Mouse (Mus musculus) forebrain, postnatal 0 days (tissue): Measurements from ENCODE around the gene Hspb1. TPM values are rescaled to one million over a fixed set of nuclear protein-coding genes. Genes with fewer than 3 reads are reported as not detected.
A peak's percentile ranks its signal among the peaks of the same experiment; 100 is the strongest.

Experiments used
- ATAC-seq: fragments of 200-750 bp; cut with Nextera tagmentation; 2 replicates; pipeline ENCODE4 v1.8.0; 2017; ENCODE audit warnings: mild to moderate bottlenecking, moderate library complexity
- DNase-seq: peaks from one replicate; pipeline ENCODE4 v3.0.0-alpha.2; 2015
- H3K27ac ChIP-seq: fragments of 300-500 bp; sonication (generic); 2 replicates; pipeline ENCODE4 v1.5.1; 2014; ENCODE audit warnings: low read depth, mild to moderate bottlenecking, antibody characterized with exemption, low read length, moderate library complexity, mixed read lengths
- H3K27me3 ChIP-seq: fragments of 300-500 bp; sonication (generic); 2 replicates; pipeline ENCODE4 v1.6.1; 2014; ENCODE audit warnings: mild to moderate bottlenecking, low read length, mixed read lengths; ENCODE audit not compliant: insufficient read depth
- H3K36me3 ChIP-seq: fragments of 300-500 bp; sonication (generic); 2 replicates; pipeline ENCODE4 v1.6.1; 2014; ENCODE audit warnings: mild to moderate bottlenecking, moderate library complexity; ENCODE audit not compliant: insufficient read depth
- H3K4me1 ChIP-seq: fragments of 300-500 bp; sonication (generic); 2 replicates; pipeline ENCODE4 v1.6.1; 2014; ENCODE audit warnings: antibody characterized with exemption; ENCODE audit not compliant: insufficient read depth
- H3K4me2 ChIP-seq: fragments of 300-500 bp; sonication (generic); 2 replicates; pipeline ENCODE4 v1.6.1; 2014; ENCODE audit warnings: low read depth, mild to moderate bottlenecking, moderate library complexity
- H3K4me3 ChIP-seq: fragments of 300-500 bp; sonication (generic); 2 replicates; pipeline ENCODE4 v1.5.1; 2014; ENCODE audit warnings: low read depth, low read length, mixed read lengths
- H3K9ac ChIP-seq: fragments of 300-500 bp; sonication (generic); 2 replicates; pipeline ENCODE4 v1.6.1; 2014; ENCODE audit warnings: mild to moderate bottlenecking
- H3K9me3 ChIP-seq: fragments of 300-500 bp; sonication (generic); 2 replicates; pipeline ENCODE4 v1.6.1; 2016; ENCODE audit warnings: low read length
- CTCF ChIP-seq: sonication (generic); IDR thresholded peaks from 2 replicates; pipeline ENCODE4 v1.5.1; 2016; ENCODE audit warnings: antibody characterized with exemption, control low read depth, low read depth
- WGBS: fragments of 180-500 bp; shearing (Covaris S2); extraction: QIAGEN DNeasy Blood & Tissue Kit; methylation state at CpG from one replicate; pipeline ENCODE4 v1.1.7; 2014; 5-methylcytosine and 5-hydroxymethylcytosine counted together
- polyA plus RNA-seq: library from polyadenylated mRNA; unstranded; fragments of >200 nt; fragmentation: Nextera tagmentation; extraction: Ambion mirVana; gene quantifications from 2 replicates; pipeline ENCODE4 v1.2.1, GENCODE M21; 2015
- total RNA-seq: library from RNA; depleted of rRNA; stranded (reverse); fragments of >200 nt; gene quantifications from 2 replicates; pipeline ENCODE4 v1.2.3, GENCODE M21; 2014

Gene Hspb1
- total and polyA plus RNA-seq, 2 experiments from 2014 or later, result 11.2 to 11.5 TPM

GRCm38 (mm10) chr5:135898995-135899394, 11.3 kb downstream of the Hspb1 start:
- DNase-seq (no peak), ATAC-seq (no peak)
- no peaks in the 10 kb centered on the region for H3K36me3 ChIP-seq
- TF ChIP-seq CTCF, result no peak
- H3K4me1 ChIP-seq, result 0 out of 2 replicates have a peak, but pooled peaks cover 11% of the 10 kb centered on the region
- no peaks in the 10 kb centered on the region for H3K9me3 ChIP-seq
- no peak overlapping the region for H3K27ac ChIP-seq
- no peaks in the 10 kb centered on the region for H3K27me3 ChIP-seq
- no peak overlapping the region for H3K4me2 ChIP-seq
- H3K9ac ChIP-seq, result no peak overlapping the region
- no peak overlapping the region for H3K4me3 ChIP-seq
- WGBS, result 88% methylated on average over 4 of the region's 4 CpGs

- H3K9ac ChIP-seq, result no peak overlapping the region
- no peak overlapping the region for H3K4me2 ChIP-seq
- H3K4me1 ChIP-seq, result 0 out of 2 replicates have a peak, but pooled peaks cover 11% of the 10 kb centered on the region
- no peak for TF ChIP-seq CTCF
- no peaks in the 10 kb centered on the region for H3K9me3 ChIP-seq
- no peak overlapping the region for H3K4me3 ChIP-seq
- WGBS, result 46% methylated on average over 4 of the region's 4 CpGs
- DNase-seq (no peak), ATAC-seq (no peak)
- H3K27ac ChIP-seq, result no peak overlapping the region
- H3K27me3 ChIP-seq, result no peaks in the 10 kb centered on the region
- H3K36me3 ChIP-seq, result no peaks in the 10 kb centered on the region
Observed at GRCm38 (mm10) chr5:135899833-135900232, 12.1 kb downstream of the Hspb1 start.

GRCm38 (mm10) chr5:135900701-135901100, 13.0 kb downstream of the Hspb1 start:
- H3K4me1 ChIP-seq, result 0 out of 2 replicates have a peak, but pooled peaks cover 11% of the 10 kb centered on the region
- no peaks in the 10 kb centered on the region for H3K9me3 ChIP-seq
- no peak overlapping the region for H3K4me3 ChIP-seq
- H3K4me2 ChIP-seq, result no peak overlapping the region
- TF ChIP-seq CTCF, result peak; percentile 47
- 81% methylated on average over 3 of the region's 3 CpGs for WGBS
- H3K27me3 ChIP-seq, result no peaks in the 10 kb centered on the region
- H3K27ac ChIP-seq, result no peak overlapping the region
- H3K9ac ChIP-seq, result no peak overlapping the region
- H3K36me3 ChIP-seq, result no peaks in the 10 kb centered on the region
- ATAC-seq (no peak), DNase-seq (no peak)

- ATAC-seq (no peak), DNase-seq (no peak)
- H3K4me2 ChIP-seq, result no peak overlapping the region
- no peak overlapping the region for H3K9ac ChIP-seq
- 64% methylated on average over 6 of the region's 6 CpGs for WGBS
- no peak overlapping the region for H3K4me3 ChIP-seq
- TF ChIP-seq CTCF, result peak; percentile 49
- H3K36me3 ChIP-seq, result no peaks in the 10 kb centered on the region
- no peaks in the 10 kb centered on the region for H3K27me3 ChIP-seq
- H3K4me1 ChIP-seq, result 0 out of 2 replicates have a peak, but pooled peaks cover 11% of the 10 kb centered on the region
- no peak overlapping the region for H3K27ac ChIP-seq
- no peaks in the 10 kb centered on the region for H3K9me3 ChIP-seq
Observed at GRCm38 (mm10) chr5:135901354-135902095, 13.8 kb downstream of the Hspb1 start.

- ATAC-seq (peak; percentile 2; the same call in 1 of the 2 replicates), DNase-seq (no peak)
- Histone ChIP-seq H3K9me3 (no peaks in the 10 kb centered on the region), H3K27me3 (no peaks in the 10 kb centered on the region), H3K4me2 (peak overlapping the region; percentile 72), H3K4me3 (peak overlapping the region; percentile 36), H3K4me1 (0 out of 2 replicates have a peak, but pooled peaks cover 11% of the 10 kb centered on the region), H3K36me3 (no peaks in the 10 kb centered on the region), H3K27ac (peak overlapping the region; percentile 89), H3K9ac (peak overlapping the region; percentile 66)
- 20% methylated on average over 7 of the region's 7 CpGs for WGBS
- TF ChIP-seq CTCF, result no peak
Observed at GRCm38 (mm10) chr5:135903058-135903457, 15.3 kb downstream of the Hspb1 start.

DNA sequence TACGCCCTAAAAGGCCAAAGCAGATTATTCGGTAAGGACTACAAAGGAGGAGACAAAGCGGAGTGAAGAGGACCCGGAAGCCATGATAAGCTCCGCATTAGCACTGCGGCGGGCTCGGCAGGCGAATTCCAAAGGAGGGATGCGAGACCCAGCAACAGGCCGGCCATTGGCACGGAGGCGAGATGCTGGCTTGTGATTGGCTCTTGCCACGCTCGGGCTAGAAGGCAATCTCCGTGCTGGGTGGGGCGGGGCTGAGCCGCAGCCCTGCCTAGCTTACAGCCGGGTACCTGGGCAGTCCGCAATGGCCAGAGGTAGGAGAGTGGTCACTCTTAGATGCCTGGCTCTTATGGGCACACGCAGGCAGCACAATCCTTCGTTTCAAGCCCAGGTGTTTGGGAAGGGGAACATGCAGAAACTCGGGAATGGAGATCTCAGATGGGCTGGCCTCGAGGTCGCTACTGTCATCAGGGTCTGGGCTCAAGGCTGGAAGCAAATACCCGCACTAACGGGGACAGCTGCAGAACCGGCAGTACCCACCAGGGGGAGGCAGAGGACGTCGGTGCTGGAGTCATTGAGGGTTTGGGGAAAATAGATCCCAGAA, 15.9 kb downstream of the Hspb1 start:
- Histone ChIP-seq H3K36me3 (peaks cover 5% of the 10 kb centered on the region; the same call in 1 of the 2 replicates), H3K4me2 (peak overlapping the region; percentile 72)

GRCm38 (mm10) chr5:135904259-135904658, 16.5 kb downstream of the Hspb1 start:
- Histone ChIP-seq H3K27me3 (no peaks in the 10 kb centered on the region), H3K36me3 (peaks cover 11% of the 10 kb centered on the region), H3K9ac (peak overlapping the region; percentile 66; the same call in 1 of the 2 replicates), H3K9me3 (no peaks in the 10 kb centered on the region), H3K4me3 (0 out of 2 replicates have a peak overlapping the region, but pooled peaks have one; percentile 36), H3K4me2 (peak overlapping the region; percentile 72), H3K4me1 (0 out of 2 replicates have a peak, but pooled peaks cover 11% of the 10 kb centered on the region), H3K27ac (peak overlapping the region; percentile 89)
- DNase-seq (no peak), ATAC-seq (no peak)
- no peak for TF ChIP-seq CTCF
- 64% methylated on average over 5 of the region's 5 CpGs for WGBS

More for the DNA sequence above, 15.9 kb downstream of the Hspb1 start:
- WGBS, result 1% methylated on average over 30 of the region's 30 CpGs
- H3K4me3 ChIP-seq, result peak overlapping the region; percentile 36
- peak; percentile 90 for TF ChIP-seq CTCF
- H3K9me3 ChIP-seq, result no peaks in the 10 kb centered on the region
- DNase-seq (peak; percentile 91), ATAC-seq (peak; percentile 96)
- H3K27me3 ChIP-seq, result no peaks in the 10 kb centered on the region
- peak overlapping the region; percentile 66 for H3K9ac ChIP-seq
- peak overlapping the region; percentile 89 for H3K27ac ChIP-seq
- H3K4me1 ChIP-seq, result 0 out of 2 replicates have a peak, but pooled peaks cover 11% of the 10 kb centered on the region
